Mouse (Mus musculus) midbrain, embryonic 15.5 days (tissue): ENCODE data around the gene Tmem251. TPM values are rescaled to one million over a fixed set of nuclear protein-coding genes. Genes with fewer than 3 reads are reported as not detected.

ENCODE experiments used
- ATAC-seq: fragments of 200-750 bp; cut with Nextera tagmentation; replicated peaks from 2 replicates; pipeline ENCODE4 v1.8.0; 2017; ENCODE audit warnings: moderate TSS enrichment
- H3K27ac ChIP-seq: fragments of 300-500 bp; sonication (generic); 2 replicates; pipeline ENCODE4 v1.5.1; 2015; ENCODE audit warnings: mild to moderate bottlenecking, inconsistent platforms
- H3K27me3 ChIP-seq: fragments of 300-500 bp; sonication (generic); replicated peaks from 2 replicates; pipeline ENCODE4 v1.6.1; 2015; ENCODE audit warnings: inconsistent platforms
- H3K36me3 ChIP-seq: fragments of 300-500 bp; sonication (generic); replicated peaks from 2 replicates; pipeline ENCODE4 v1.6.1; 2015; ENCODE audit warnings: inconsistent platforms
- H3K4me1 ChIP-seq: fragments of 300-500 bp; sonication (generic); 2 replicates; pipeline ENCODE4 v1.6.1; 2015; ENCODE audit warnings: inconsistent platforms
- H3K4me2 ChIP-seq: fragments of 300-500 bp; sonication (generic); 2 replicates; pipeline ENCODE4 v1.6.1; 2015; ENCODE audit warnings: inconsistent platforms, mild to moderate bottlenecking, moderate library complexity
- H3K4me3 ChIP-seq: fragments of 300-500 bp; sonication (generic); 2 replicates; pipeline ENCODE4 v1.5.1; 2015; ENCODE audit warnings: mild to moderate bottlenecking, inconsistent platforms
- H3K9ac ChIP-seq: fragments of 300-500 bp; sonication (generic); 2 replicates; pipeline ENCODE4 v1.6.1; 2015; ENCODE audit warnings: mild to moderate bottlenecking, inconsistent platforms
- H3K9me3 ChIP-seq: fragments of 300-500 bp; sonication (generic); 2 replicates; pipeline ENCODE4 v1.6.1; 2016; ENCODE audit warnings: inconsistent platforms
- WGBS: fragments of 180-500 bp; shearing (Covaris S2); methylation state at CpG from one replicate; pipeline ENCODE4 v1.1.7; 2015; ENCODE audit warnings: mixed read lengths; 5-methylcytosine and 5-hydroxymethylcytosine counted together
- polyA plus RNA-seq: library from polyadenylated mRNA; unstranded; fragments of >200 nt; fragmentation: Nextera tagmentation; extraction: Ambion mirVana; gene quantifications from 2 replicates; pipeline ENCODE4 v1.2.1, GENCODE M21; 2015

Gene Tmem251
- polyA plus RNA-seq, 1 experiment from 2014 or later, result 11.9 TPM

DNA sequence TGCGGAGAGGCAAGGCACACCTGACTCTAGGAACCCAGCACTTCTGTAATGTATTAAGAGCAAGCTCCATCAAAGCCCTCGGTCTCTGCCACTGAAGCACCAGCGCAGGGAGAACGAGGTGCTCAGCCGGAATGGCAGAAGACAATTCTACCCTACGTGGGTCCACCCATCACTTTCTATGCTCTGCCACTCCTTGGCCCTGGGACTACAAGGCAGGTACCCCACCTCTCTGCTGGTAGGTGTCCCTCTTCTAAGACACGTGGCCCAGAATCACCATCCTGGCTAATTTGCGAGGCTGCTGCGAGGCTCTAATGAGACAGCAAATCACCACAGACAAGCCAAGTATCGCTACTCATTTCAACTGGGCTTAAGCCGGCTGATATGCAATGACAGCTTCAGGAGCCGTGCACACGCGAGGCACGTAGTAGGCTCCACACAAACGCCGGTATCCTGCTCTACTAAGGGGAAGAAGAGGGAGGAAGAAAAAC lies 39.6 kb upstream of the Tmem251 start:
- peak overlapping the region; percentile 79 for H3K4me3 ChIP-seq
- H3K9me3 ChIP-seq, result no peaks in the 10 kb centered on the region
- peak overlapping the region; percentile 60 for H3K9ac ChIP-seq
- peak; percentile 27; the same call in 1 of the 2 replicates for ATAC-seq
- WGBS, result 4% methylated on average over 17 of the region's 17 CpGs
- H3K27ac ChIP-seq, result peak overlapping the region; percentile 73
- H3K4me2 ChIP-seq, result peak overlapping the region; percentile 75
- H3K4me1 ChIP-seq, result peaks cover 47% of the 10 kb centered on the region
- no peaks in the 10 kb centered on the region for H3K36me3 ChIP-seq
- H3K27me3 ChIP-seq, result no peaks in the 10 kb centered on the region

DNA sequence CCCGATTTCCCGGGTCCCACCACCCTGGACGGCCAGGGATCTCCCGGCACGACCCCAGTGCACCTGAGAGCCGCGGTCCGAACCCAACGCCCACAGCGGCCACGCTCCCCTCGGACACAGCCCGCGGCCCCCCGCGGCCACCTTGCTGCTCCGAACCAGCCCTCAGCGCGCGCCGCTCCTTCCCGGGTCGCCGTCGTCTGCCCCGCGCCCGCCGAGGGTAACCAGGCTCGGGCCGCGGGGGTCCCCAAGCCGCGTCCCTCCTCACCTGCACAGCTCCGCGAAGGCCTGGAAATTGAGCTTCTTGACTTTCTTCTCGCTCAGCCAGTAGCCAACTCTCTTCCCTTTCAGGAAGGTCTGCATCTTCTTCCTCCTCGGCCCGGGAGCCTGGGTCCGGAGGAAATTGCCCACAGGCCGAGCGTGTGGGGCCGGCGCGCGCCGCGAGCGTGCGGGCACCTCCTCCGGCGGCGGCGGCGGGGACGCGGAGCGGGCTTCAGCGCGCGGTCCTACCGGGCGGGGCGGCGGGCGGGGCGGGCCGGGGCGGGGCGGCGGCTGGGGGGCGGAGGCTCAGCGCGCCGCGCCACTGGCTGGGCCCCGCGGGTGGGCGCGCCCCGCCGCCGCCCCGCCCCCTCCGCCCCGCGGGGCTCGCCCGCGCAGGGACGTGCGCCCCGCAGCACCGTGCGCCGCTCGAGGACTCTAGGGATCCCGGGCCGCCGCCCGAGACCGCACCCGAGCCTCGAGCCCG lies 38.9 kb upstream of the Tmem251 start, which contains the start of gene Itpk1:
Itpk1 (minus strand) TSS at position 474 of the 742 bp plus-strand sequence.
- WGBS, result under 1% methylated on average over 86 of the region's 105 CpGs
- peak within 1 kb of the TSS; percentile 79 for H3K4me3 ChIP-seq
- H3K27me3 ChIP-seq, result no peaks in the 10 kb centered on the region
- peak within 1 kb of the TSS; percentile 91 for H3K27ac ChIP-seq
- peaks cover 42% of the 10 kb centered on the region for H3K4me1 ChIP-seq
- H3K9me3 ChIP-seq, result no peaks in the 10 kb centered on the region
- H3K9ac ChIP-seq, result peak within 1 kb of the TSS; percentile 67
- no peaks in the 10 kb centered on the region for H3K36me3 ChIP-seq
- peak; percentile 91 for ATAC-seq
- H3K4me2 ChIP-seq, result peak within 1 kb of the TSS; percentile 75

DNA sequence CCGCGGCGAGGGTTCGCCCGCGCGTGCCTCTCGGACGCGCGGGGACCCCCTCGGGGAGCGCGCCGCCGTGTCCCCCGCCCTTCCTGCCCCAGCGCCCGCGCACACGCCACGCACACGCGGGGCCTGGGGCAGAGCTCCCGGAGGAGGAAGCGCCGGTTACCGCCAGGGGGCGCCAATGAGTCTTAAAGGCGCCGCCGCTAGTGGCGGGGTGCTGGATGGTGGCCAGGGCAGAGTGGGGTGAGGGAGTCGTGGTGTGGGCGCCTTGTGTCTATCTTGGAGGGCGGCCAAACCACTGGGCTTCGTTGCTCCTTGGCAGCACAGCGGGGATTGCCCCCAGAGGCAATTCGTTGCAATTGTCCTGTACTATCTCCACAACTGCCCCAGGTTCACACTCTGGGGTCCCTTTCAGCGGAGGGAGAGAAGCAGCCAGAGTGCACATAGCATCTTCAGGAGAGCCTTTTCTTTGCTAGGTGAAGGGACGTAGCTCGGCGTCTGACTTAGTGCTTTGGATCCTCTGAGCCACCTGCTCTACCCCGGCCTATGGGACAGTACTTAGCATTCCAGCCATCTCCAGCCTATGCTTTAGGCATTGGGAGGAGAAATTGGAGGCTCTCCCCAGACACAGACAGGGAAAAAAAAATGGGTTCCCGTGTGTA lies 38.2 kb upstream of the Tmem251 start:
- peak overlapping the region; percentile 79 for H3K4me3 ChIP-seq
- peaks cover 39% of the 10 kb centered on the region for H3K4me1 ChIP-seq
- no peaks in the 10 kb centered on the region for H3K36me3 ChIP-seq
- no peaks in the 10 kb centered on the region for H3K27me3 ChIP-seq
- peak; percentile 79 for ATAC-seq
- H3K9ac ChIP-seq, result peak overlapping the region; percentile 67
- H3K4me2 ChIP-seq, result peak overlapping the region; percentile 75
- no peaks in the 10 kb centered on the region for H3K9me3 ChIP-seq
- H3K27ac ChIP-seq, result peak overlapping the region; percentile 91
- WGBS, result 1% methylated on average over 38 of the region's 45 CpGs

DNA sequence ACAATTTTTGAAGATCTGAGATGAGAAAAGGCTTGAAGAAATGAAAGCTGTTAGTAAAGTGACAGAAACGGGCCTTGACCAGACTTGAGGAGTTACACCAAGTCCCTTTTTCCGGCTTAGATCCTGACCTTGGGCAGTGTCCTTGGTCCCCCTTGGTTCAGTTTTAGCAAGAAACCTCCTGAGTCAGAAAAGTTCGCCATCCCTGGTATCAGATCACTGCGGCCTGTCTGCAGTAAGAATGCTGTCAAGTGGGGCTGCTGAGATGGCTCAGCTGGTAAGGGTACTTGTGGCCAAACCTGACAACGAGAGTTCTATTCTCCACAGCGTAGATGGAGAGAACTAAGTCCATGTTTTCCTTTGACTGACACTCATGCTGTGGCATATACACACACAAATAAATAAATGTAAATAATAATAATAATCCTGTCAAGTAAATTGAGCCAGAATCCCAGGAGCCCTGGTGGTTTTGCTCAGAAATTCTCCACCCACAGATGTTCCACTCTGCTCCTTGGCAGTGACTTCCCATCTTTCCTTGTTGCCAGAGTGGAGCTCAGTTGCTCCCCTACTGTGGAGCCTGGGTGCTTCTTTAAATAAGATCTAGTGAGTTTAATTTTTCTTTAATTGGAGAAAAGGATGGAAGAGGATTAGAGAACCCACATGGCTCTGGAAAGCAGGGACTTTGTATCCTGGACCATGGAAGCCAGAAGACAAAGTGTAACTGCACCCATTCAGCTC lies 37.5 kb upstream of the Tmem251 start:
- H3K27ac ChIP-seq, result no peak overlapping the region
- no peak overlapping the region for H3K9ac ChIP-seq
- ATAC-seq, result no peak
- 75% methylated on average over 6 of the region's 6 CpGs for WGBS
- peak overlapping the region; percentile 75 for H3K4me2 ChIP-seq
- H3K9me3 ChIP-seq, result no peaks in the 10 kb centered on the region
- H3K4me3 ChIP-seq, result peak overlapping the region; percentile 79; the same call in 1 of the 2 replicates
- H3K36me3 ChIP-seq, result no peaks in the 10 kb centered on the region
- peaks cover 37% of the 10 kb centered on the region for H3K4me1 ChIP-seq
- H3K27me3 ChIP-seq, result no peaks in the 10 kb centered on the region

DNA sequence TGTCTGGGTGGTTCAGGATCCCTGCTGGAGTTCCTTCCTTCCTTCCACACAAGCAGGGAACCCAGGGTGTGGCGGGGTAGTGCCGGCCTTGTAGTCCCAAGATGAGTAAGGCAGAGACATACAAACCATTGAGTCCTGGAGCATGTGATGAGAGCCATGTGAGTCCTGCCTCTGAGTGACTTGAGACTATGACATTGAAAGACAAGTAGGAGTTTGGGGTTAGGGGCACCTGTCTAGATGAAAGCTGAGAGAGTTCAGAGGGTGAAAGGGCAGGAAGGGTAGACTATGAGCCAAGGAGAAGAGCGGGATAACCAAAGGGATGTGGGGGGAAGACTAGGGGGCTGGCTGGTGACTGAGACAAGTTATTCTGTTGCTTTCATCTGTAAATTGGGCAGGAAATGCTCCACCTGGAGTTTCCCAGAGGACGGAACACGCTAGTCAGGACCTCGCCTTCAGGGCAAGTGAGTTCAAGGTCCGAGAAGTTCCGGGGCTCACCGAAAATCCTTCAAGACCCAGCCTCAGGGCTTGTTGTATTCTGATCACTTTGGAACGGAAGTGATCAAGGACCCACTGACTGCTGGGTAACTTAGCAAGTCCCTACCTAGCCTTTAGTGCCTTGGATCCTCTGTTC lies 36.6 kb upstream of the Tmem251 start:
- Histone ChIP-seq H3K27me3 (no peaks in the 10 kb centered on the region), H3K4me2 (no peak overlapping the region), H3K9me3 (no peaks in the 10 kb centered on the region), H3K4me1 (peaks cover 32% of the 10 kb centered on the region), H3K27ac (no peak overlapping the region), H3K36me3 (no peaks in the 10 kb centered on the region), H3K4me3 (no peak overlapping the region), H3K9ac (no peak overlapping the region)
- WGBS, result 89% methylated on average over 10 of the region's 10 CpGs
- ATAC-seq, result no peak

DNA sequence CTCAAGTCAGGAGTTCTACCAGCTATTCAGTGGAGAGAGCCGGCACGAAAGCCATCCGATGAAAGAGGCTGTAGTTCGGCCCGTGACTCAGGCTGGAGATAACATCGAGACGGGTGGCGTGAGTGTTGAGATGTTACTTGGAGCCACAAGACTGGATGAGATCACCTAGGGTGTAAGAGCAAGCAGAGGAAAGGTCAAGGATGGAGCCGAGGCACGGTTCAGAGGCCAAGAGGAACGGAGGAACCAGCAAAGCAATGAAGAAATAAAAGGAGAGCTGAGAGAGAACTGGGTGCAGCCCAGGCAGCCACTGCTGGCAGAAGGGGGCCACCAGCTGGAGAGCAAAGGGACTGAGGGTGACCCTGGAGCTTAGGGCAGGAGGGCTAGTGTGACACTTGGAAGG lies 35.3 kb upstream of the Tmem251 start:
- Histone ChIP-seq H3K9me3 (no peaks in the 10 kb centered on the region), H3K4me3 (no peak overlapping the region), H3K27me3 (no peaks in the 10 kb centered on the region), H3K4me2 (no peak overlapping the region), H3K4me1 (peaks cover 19% of the 10 kb centered on the region), H3K9ac (no peak overlapping the region), H3K27ac (no peak overlapping the region), H3K36me3 (no peaks in the 10 kb centered on the region)
- 65% methylated on average over 11 of the region's 11 CpGs for WGBS
- no peak for ATAC-seq

DNA sequence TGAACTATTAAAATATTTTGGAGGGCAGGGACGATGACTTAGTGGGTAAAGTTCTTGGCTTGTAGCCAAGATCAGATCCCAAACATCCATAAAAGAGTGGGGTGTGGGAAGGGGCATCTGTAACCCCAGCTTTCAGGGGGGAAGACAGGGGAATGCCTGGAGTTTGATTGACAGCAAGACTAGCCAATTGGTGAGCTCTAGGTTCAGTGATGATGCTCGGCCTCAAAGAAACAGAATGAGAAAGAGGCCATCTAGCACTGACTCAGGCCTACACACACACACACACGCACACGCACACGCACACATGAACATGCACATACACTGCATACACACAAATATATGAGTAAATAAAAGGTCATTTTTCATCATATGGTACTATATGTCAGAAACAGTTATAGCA lies 33.7 kb upstream of the Tmem251 start:
- no peaks in the 10 kb centered on the region for H3K27me3 ChIP-seq
- no peak overlapping the region for H3K27ac ChIP-seq
- 88% methylated on average over 5 of the region's 5 CpGs for whole genome bisulfite sequencing
- H3K9ac ChIP-seq, result no peak overlapping the region
- ATAC-seq, result no peak
- no peak overlapping the region for H3K4me3 ChIP-seq
- H3K4me1 ChIP-seq, result peaks cover 11% of the 10 kb centered on the region
- H3K4me2 ChIP-seq, result no peak overlapping the region
- H3K36me3 ChIP-seq, result no peaks in the 10 kb centered on the region
- H3K9me3 ChIP-seq, result no peaks in the 10 kb centered on the region

DNA sequence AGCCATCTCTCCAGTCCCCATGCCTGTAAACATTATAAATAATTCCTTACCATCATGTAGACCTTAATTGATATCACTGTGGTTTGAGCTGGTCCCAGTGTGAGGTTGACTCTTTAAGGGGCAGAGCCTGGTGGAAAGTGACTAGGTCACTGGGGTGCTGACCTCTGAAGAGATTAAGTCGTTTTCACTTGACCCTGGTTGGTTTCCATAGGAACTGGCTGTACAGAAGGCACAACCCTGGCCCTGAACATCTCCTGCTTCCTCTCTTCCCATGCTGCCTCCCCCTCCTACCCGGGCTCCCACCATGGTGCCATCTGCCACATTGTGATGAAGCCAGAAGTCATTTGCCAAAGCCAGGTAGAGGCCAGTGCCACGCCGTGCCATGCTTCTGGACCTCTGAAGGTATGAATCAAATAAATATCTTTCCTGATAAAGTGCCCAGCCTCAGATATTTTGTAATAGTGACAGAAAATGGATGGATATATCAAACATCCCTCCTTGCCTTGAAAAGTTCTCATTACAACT lies 32.6 kb upstream of the Tmem251 start:
- Histone ChIP-seq H3K9ac (no peak overlapping the region), H3K36me3 (no peaks in the 10 kb centered on the region), H3K27ac (no peak overlapping the region), H3K27me3 (no peaks in the 10 kb centered on the region), H3K4me3 (no peak overlapping the region), H3K4me2 (no peak overlapping the region), H3K4me1 (peaks cover 4% of the 10 kb centered on the region), H3K9me3 (no peaks in the 10 kb centered on the region)
- WGBS, result 54% methylated on average over 4 of the region's 4 CpGs
- no peak for ATAC-seq

DNA sequence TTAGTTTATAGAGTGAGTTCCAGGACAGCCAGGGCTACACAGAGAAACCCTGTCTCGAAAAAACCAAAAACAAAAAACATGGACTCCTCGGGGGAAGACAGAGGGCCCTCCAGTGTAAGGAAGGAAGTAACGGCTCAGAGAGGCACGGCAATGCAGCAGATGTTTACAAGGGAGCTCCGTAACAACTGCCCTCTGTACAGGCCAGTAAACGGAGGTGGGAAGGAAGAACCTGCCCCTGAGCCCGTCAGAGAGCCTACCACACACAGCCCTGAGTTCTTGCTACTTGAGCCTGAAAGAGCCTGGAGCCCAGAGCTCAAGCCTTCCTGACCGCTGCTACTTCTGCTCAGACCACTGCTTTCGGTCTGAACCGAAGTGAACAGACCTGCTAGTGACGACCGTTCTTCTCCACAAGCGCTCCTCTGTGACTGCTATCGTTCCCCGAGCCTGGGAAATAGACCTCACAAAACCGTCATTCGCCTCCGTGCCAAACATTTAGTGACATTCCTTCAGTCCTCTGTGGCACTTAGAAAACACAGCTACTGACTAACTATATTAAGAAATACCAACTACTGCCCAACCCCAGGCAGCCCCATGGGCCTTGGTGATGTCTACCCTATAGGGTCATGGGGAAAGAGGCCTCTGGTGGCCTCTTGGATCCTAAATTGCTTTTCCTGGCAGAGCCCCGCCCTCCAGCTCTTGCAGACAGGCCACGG lies 30.3 kb upstream of the Tmem251 start:
- no peaks in the 10 kb centered on the region for H3K4me1 ChIP-seq
- WGBS, result 81% methylated on average over 20 of the region's 20 CpGs
- H3K9ac ChIP-seq, result no peak overlapping the region
- H3K4me3 ChIP-seq, result no peak overlapping the region
- no peak overlapping the region for H3K27ac ChIP-seq
- no peak overlapping the region for H3K4me2 ChIP-seq
- no peaks in the 10 kb centered on the region for H3K27me3 ChIP-seq
- no peaks in the 10 kb centered on the region for H3K9me3 ChIP-seq
- H3K36me3 ChIP-seq, result no peaks in the 10 kb centered on the region
- ATAC-seq, result no peak

DNA sequence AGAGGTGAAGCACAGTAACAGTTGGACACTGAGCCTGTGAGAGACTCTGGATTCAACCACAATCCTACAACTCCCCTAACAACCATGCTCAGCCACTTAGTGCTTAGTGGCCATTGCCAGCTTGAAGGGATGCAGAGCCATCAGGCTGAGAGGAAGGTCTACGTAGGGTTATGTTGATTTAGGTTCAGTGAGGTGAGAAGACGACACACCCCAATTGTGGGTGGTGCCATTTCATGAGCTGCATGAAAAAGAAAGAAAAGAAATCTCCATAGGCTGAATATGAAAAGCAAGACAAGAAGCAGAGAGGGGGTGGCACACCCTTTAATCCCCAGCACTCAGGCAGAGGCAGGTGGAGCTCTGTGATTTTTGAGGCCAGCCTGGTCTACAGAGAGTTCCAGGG lies 29.4 kb upstream of the Tmem251 start:
- Histone ChIP-seq H3K27ac (no peak overlapping the region), H3K9me3 (no peaks in the 10 kb centered on the region), H3K27me3 (no peaks in the 10 kb centered on the region), H3K36me3 (no peaks in the 10 kb centered on the region), H3K9ac (no peak overlapping the region), H3K4me3 (no peak overlapping the region), H3K4me2 (no peak overlapping the region), H3K4me1 (no peaks in the 10 kb centered on the region)
- 62% methylated on average over 2 of the region's 2 CpGs for WGBS
- ATAC-seq, result no peak

DNA sequence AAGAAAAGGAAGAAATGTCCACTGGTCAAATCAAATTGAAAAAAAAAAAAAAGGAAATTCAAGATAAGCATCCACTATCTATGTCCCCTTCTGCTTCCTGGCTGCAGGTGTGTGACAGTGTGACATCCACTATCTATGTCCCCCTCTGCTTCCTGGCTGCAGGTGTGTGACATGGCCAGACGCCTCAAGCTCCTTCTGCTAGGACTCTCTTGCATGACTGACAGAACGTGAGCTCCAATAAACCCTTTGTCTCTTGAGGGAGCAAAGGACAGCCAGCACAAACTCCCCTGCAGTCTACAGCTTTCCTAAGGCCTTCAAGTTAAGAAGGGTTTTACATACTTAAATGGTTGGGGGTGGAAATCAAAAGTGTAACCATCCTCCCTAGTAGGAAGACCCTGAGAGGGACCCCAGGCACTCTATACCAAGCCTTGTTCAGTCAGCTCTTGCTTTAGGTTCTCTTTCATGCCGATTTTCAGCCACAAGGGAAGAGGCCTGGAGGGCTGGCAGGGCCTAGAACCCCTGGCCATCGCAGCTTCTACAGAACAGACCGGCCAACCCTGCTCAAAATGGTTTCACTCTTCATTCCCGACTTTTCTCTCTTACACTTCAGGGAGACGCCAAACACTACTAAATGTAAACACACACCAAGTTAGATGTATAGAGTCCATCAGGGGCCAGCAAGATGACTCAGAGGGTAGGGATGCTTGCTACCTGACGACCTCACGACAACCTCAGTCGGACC lies 28.7 kb upstream of the Tmem251 start:
- Histone ChIP-seq H3K9ac (no peak overlapping the region), H3K4me3 (no peak overlapping the region), H3K4me1 (0 out of 2 replicates have a peak, but pooled peaks cover 2% of the 10 kb centered on the region), H3K27me3 (no peaks in the 10 kb centered on the region), H3K36me3 (no peaks in the 10 kb centered on the region), H3K9me3 (no peaks in the 10 kb centered on the region), H3K27ac (no peak overlapping the region), H3K4me2 (no peak overlapping the region)
- ATAC-seq, result no peak
- 80% methylated on average over 10 of the region's 10 CpGs for WGBS
